Mouse (Mus musculus): ENCODE results near the gene Klhl9. TPM values are rescaled to one million over a fixed set of nuclear protein-coding genes. Genes with fewer than 3 reads are reported as not detected.

Gene Klhl9
- 48.9 and 52.6 TPM in 2 replicates for polyA plus RNA-seq (2015; fragmentation: Nextera tagmentation; extraction: Ambion mirVana)

GRCm38 (mm10) chr4:88721791-88722721 is at the start of gene Klhl9, which contains the start of gene Gm26566:
TSS of gene Klhl9 (minus strand) at chr4:88722465.
TSS of gene Gm26566 (plus strand) at chr4:88721805.

GRCm38 (mm10) chr4:88759610-88760268 is 37.5 kb upstream of the Klhl9 start, which contains the start of gene Gm13283:
TSS of gene Gm13283 (plus strand) at chr4:88760119.

GRCm38 (mm10) chr4:88754818-88755340 is 32.6 kb upstream of the Klhl9 start, which contains the start of gene Gm13271:
TSS of gene Gm13271 (plus strand) at chr4:88754868.

GRCm38 (mm10) chr4:88691259-88691658 is 31.0 kb downstream of the Klhl9 start, which contains the start of gene Ifnab:
TSS of gene Ifnab (minus strand) at chr4:88691359.

GRCm38 (mm10) chr4:88683812-88684211 is 38.5 kb downstream of the Klhl9 start, which contains the start of gene Ifna2:
TSS of gene Ifna2 (minus strand) at chr4:88683912.

GRCm38 (mm10) chr4:88676824-88677223 is 45.4 kb downstream of the Klhl9 start, which contains the start of gene Ifna16:
TSS of gene Ifna16 (minus strand) at chr4:88676924.

Other genes with a start within 250 kb of the Klhl9 start
- gene Ifnb1, start 199.7 kb downstream of the Klhl9 start, polyA plus RNA-seq (2015; fragmentation: Nextera tagmentation; extraction: Ambion mirVana), result not detected in 2 replicates
- not detected in 2 replicates for gene Ifna15, start 164.2 kb downstream of the Klhl9 start, polyA plus RNA-seq (2015; fragmentation: Nextera tagmentation; extraction: Ambion mirVana)
- gene Ifna14, start 150.7 kb downstream of the Klhl9 start, polyA plus RNA-seq (2015; fragmentation: Nextera tagmentation; extraction: Ambion mirVana), result not detected in 2 replicates
- gene Ifna9, start 130.1 kb downstream of the Klhl9 start, polyA plus RNA-seq (2015; fragmentation: Nextera tagmentation; extraction: Ambion mirVana), result not detected in 2 replicates
- gene Ifna12, start 119.1 kb downstream of the Klhl9 start, polyA plus RNA-seq (2015; fragmentation: Nextera tagmentation; extraction: Ambion mirVana), result not detected in 2 replicates
- not detected in 2 replicates for gene C87499, start 88.1 kb downstream of the Klhl9 start, polyA plus RNA-seq (2015; fragmentation: Nextera tagmentation; extraction: Ambion mirVana)
- gene Ifna13, start 78.0 kb downstream of the Klhl9 start, polyA plus RNA-seq (2015; fragmentation: Nextera tagmentation; extraction: Ambion mirVana), result not detected in 2 replicates
- gene Ifna16, start 45.5 kb downstream of the Klhl9 start, polyA plus RNA-seq (2015; fragmentation: Nextera tagmentation; extraction: Ambion mirVana), result not detected in 2 replicates
- not detected in 2 replicates for gene Ifna2, start 38.6 kb downstream of the Klhl9 start, polyA plus RNA-seq (2015; fragmentation: Nextera tagmentation; extraction: Ambion mirVana)
- gene Ifnab, start 31.1 kb downstream of the Klhl9 start, polyA plus RNA-seq (2015; fragmentation: Nextera tagmentation; extraction: Ambion mirVana), result not detected in 2 replicates
- gene Gm26566, start 660 bp downstream of the Klhl9 start, polyA plus RNA-seq (2015; fragmentation: Nextera tagmentation; extraction: Ambion mirVana), result 0.13 and 0.36 TPM in 2 replicates
- gene Gm13271, start 32.4 kb upstream of the Klhl9 start, polyA plus RNA-seq (2015; fragmentation: Nextera tagmentation; extraction: Ambion mirVana), result not detected in 2 replicates
- gene Gm13283, start 37.7 kb upstream of the Klhl9 start, polyA plus RNA-seq (2015; fragmentation: Nextera tagmentation; extraction: Ambion mirVana), result 0.15 and 0.18 TPM in 2 replicates
- 0.15 TPM in 1 of 2 replicates, not detected in the other for gene Gm13290, start 51.4 kb upstream of the Klhl9 start, polyA plus RNA-seq (2015; fragmentation: Nextera tagmentation; extraction: Ambion mirVana)
- not detected in 2 replicates for gene Gm13289, start 54.5 kb upstream of the Klhl9 start, polyA plus RNA-seq (2015; fragmentation: Nextera tagmentation; extraction: Ambion mirVana)
- not detected in 2 replicates for gene Gm13272, start 57.4 kb upstream of the Klhl9 start, polyA plus RNA-seq (2015; fragmentation: Nextera tagmentation; extraction: Ambion mirVana)
- 0.26 and 0.27 TPM in 2 replicates for gene Ifnz, start 59.7 kb upstream of the Klhl9 start, polyA plus RNA-seq (2015; fragmentation: Nextera tagmentation; extraction: Ambion mirVana)
- not detected in 2 replicates for gene Gm13276, start 63.2 kb upstream of the Klhl9 start, polyA plus RNA-seq (2015; fragmentation: Nextera tagmentation; extraction: Ambion mirVana)
- not detected in 2 replicates for gene Gm13277, start 66.2 kb upstream of the Klhl9 start, polyA plus RNA-seq (2015; fragmentation: Nextera tagmentation; extraction: Ambion mirVana)
- gene Gm13278, start 69.1 kb upstream of the Klhl9 start, polyA plus RNA-seq (2015; fragmentation: Nextera tagmentation; extraction: Ambion mirVana), result not detected in 2 replicates
- not detected in 2 replicates for gene Gm13275, start 72.0 kb upstream of the Klhl9 start, polyA plus RNA-seq (2015; fragmentation: Nextera tagmentation; extraction: Ambion mirVana)
- gene Gm13279, start 74.9 kb upstream of the Klhl9 start, polyA plus RNA-seq (2015; fragmentation: Nextera tagmentation; extraction: Ambion mirVana), result not detected in 2 replicates
- 0.47 and 1.0 TPM in 2 replicates for gene Gm13285, start 77.2 kb upstream of the Klhl9 start, polyA plus RNA-seq (2015; fragmentation: Nextera tagmentation; extraction: Ambion mirVana)
- not detected in 2 replicates for gene Gm13287, start 80.8 kb upstream of the Klhl9 start, polyA plus RNA-seq (2015; fragmentation: Nextera tagmentation; extraction: Ambion mirVana)
- gene Gm13288, start 83.1 kb upstream of the Klhl9 start, polyA plus RNA-seq (2015; fragmentation: Nextera tagmentation; extraction: Ambion mirVana), result 0.10 TPM in 1 of 2 replicates, not detected in the other
- gene Ifna7, start 93.8 kb upstream of the Klhl9 start, polyA plus RNA-seq (2015; fragmentation: Nextera tagmentation; extraction: Ambion mirVana), result not detected in 2 replicates
- gene Ifna11, start 97.5 kb upstream of the Klhl9 start, polyA plus RNA-seq (2015; fragmentation: Nextera tagmentation; extraction: Ambion mirVana), result not detected in 2 replicates
- not detected in 2 replicates for gene Ifna6, start 105.0 kb upstream of the Klhl9 start, polyA plus RNA-seq (2015; fragmentation: Nextera tagmentation; extraction: Ambion mirVana)
- gene Ifna5, start 113.1 kb upstream of the Klhl9 start, polyA plus RNA-seq (2015; fragmentation: Nextera tagmentation; extraction: Ambion mirVana), result not detected in 2 replicates
- not detected in 2 replicates for gene Ifna4, start 119.4 kb upstream of the Klhl9 start, polyA plus RNA-seq (2015; fragmentation: Nextera tagmentation; extraction: Ambion mirVana)
- not detected in 2 replicates for gene Ifna1, start 127.6 kb upstream of the Klhl9 start, polyA plus RNA-seq (2015; fragmentation: Nextera tagmentation; extraction: Ambion mirVana)
- gene Ifne, start 157.7 kb upstream of the Klhl9 start, polyA plus RNA-seq (2015; fragmentation: Nextera tagmentation; extraction: Ambion mirVana), result not detected in 2 replicates

Measured in skeletal muscle tissue, postnatal 0 days (tissue).